Mouse (Mus musculus) CD8-positive naive resting alpha-beta T cell, adult 2 months (primary cell): ENCODE data around the gene Antxr2.

Experiments
- DNase-seq, 2 experiments: peaks; one replicate each; pipeline ENCODE4 v3.0.0; 2022; ENCODE audit warnings: low read depth in 2 of 2, low spot score in 2 of 2

The Antxr2 gene

DNA sequence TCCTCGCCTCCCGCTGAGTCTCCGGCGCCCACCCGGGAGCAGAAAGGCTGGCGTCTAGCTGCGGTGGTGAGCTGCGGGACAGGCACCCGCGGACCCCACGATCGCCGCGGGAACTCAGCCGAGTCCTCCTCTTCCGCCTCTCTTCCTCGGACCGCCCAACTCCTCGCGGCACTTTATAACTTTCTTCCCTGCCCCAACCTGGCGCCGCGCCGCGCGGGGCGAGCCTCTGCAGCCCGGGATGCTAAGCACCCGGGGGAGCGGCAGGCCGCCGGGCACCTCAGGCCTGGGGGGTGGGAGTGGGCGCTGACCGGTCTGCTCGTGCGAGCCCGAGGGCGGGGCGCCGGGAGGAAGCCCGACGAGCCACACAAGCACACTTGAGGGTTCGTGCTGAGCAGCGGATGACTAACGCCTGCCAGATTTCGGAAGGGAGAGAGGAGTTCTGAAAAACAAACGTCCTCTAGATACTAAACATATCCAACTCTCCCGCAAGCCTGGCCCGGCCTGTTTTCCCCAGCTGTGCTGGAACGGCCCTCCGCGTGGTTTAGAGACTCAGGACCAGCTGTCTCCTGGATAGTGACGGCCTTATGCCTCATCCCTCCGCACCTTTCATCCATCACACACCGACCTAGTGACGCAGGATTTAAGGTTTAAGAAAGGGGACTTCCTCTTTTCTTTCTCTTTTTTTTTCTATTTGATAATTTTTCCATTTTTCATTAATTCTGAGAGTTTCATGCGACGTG lies at the start of gene Antxr2:
TSS of gene Antxr2 (minus strand) at position 142 of the 740 bp plus-strand sequence.
- peak; percentile 21 to 37 for DNase-seq

DNA sequence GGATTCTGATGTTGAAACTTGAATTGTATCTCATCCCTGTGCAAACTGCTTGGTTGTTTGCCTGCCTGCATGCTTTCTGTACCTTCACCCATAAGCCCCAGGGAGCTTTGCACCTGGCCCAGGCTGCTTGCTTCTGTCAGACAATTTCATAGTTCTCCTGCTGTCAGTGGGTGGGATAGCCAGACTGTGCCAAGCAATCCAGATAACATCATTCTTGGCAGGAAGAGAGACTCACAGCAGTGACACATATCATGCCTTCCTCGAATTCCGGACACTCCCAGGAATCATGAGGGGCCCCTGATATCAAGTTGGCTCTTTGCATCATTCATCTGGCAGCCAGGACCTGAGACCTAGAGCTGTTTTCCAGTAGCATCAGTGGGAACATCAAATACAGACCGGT lies 45.8 kb upstream of the Antxr2 start:
- no peak for DNase-seq

DNA sequence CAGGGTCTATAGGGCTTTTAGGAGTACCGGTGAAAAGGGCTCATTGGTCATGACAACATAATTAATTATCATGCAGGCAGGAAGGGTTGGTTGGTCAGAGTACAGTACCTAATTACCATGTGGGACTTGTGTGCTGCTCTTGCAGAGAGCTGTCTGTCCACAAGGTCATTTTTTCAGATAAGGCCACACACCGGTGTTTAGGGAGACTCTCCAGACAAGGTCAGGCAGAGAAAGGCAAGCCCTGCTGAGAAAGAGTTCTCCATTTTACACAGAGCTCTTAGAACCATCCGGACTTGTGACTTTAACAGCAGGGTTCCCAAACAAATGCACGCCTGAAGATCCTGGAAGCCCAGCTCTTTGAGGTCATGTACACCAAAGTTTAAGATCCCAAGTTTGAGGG lies 38.3 kb upstream of the Antxr2 start:
- no peak for DNase-seq

DNA sequence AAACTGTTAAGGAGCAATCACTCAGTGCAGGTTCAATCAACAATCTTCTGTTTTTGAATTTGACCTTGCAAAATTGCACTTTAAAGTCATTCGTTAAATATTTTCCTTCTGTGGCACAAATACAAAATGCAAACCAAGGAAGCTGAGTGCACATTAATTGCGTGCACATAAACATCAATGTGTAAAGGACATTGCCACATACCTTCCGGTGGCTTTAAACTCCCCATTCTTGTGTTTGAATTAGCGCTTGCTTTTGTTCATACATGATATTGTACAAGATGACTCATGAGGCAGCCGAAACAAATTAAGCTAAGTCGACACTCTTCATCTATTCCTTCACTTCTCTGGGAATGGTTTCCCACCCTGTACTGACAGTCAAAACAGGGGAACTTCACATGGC lies 24.4 kb upstream of the Antxr2 start:
- DNase-seq: no peak

DNA sequence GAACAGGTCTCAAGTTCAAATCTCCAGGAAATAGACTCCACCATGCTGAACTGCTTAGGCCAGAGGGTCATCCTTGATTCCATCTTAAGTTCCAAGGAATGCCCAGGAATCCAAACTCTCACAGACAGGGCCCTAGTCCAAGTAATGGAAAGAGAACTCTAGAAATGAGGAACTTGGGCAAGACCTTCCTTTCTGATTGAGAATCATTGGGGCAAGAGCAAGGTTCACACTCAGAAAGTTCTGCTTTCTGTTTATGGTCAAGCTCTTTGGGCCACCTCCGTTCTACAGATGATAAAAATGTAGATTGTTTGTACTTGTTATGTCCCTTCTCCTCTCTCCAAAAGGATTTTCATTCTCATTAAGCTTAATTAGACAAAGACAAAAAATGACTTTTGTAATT lies 24.0 kb upstream of the Antxr2 start:
- DNase-seq: no peak

DNA sequence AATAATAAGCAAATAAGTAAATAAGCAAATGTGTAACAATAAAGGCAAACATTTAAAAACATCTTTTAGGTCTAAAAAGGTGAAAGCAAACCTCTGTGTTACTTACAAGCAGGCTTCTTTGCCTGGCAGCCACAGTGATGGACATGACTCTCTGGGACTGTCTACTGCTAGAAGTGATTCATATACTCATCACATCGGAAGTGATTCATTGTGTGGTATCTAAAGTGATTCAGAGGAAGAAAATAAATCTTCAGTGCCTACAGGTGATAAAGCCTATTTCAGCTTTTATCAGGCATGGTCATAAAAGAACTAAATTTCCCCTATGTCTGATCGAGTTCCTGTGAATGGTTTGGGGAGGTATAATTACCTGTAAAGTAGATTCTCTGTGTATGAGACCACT lies 4.1 kb upstream of the Antxr2 start:
- no peak for DNase-seq

DNA sequence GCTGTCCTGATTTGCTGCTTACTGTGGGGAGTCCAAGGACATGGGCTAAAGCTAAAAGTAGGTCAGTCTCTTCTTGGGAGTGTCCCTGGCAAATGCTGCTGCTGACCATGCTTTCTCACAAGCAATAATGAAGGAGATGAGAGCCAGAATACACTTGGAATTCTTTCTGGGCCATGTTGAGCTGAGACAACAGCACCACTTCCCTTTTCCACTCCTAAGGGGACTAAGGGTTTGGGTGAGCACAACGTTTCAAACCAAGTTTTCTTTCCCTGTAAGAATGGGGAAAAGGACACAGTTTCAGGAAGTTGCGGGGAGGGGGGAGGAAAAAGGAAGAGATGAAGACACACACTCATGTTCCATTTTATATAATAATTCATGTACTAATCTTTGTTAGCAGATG lies 3.4 kb upstream of the Antxr2 start:
- DNase-seq: no peak

DNA sequence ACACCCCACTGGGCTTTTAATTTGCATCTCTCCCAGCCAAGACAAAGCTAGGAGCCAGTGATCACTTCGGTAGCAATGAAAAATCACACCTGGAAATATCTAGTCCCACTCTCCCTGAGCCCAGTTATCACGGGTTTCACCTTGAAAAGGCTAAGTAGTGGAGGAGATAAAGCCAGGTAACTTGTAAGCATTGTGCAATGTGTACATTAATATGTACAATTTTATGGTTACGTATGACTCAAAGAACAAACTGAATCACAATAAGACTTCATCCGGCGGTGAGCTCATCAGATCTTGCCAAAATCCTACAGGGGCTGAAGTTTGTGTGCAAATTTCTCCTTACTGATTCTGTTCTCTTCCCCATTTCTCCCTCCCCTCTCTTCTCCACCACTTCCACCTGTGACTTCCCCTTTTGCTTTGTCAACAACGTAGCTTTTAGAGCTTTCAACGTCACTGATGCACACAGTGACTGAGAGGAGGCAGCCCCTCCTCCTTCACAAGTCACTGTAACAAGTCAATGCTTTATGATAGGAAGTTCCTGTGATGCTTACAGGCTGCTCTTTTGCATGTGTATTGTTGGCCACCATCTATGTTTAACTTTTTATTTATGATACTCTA lies 2.1 kb upstream of the Antxr2 start:
- DNase-seq: peak; percentile 15 to 22

DNA sequence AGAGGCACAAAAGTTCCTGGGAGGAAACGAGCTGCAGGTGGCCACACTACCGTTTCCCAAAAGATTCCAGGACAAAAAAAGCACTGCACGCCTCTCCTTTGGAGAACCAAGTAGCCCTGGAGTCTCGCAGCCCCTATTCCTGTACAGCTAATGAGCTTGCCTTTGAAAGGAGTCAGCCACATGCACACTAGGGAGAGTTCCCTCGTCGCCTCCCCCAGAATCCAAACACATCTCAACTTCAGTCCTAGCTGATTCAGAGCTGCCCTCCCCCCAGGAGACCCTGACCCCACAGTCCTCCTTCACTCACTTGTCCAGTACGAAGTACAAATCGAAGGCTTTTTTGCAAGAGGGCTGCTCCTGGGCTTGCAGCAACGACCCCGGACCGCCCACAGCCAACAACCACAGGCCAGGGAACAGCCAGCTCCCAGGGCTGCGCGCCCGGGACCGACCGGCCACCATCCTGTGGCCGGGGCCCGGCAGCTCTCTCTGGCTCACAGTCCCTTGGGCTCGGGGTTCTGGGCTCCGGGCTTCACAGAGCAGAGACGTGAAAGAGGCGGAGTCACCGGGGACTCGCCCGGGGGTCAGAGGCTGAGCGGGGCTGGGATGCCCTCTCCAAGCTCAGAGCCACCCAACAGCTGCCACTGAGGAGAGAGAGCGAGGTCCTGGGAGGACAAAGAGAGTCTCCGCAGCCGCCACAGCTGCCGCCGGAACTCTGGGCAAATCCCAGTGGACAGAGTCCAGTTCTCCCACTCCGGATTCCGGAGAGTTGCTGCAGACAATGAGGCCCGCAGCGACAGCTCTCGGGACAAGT lies 547 bp downstream of the Antxr2 start:
- peak; percentile 15 to 25 for DNase-seq

DNA sequence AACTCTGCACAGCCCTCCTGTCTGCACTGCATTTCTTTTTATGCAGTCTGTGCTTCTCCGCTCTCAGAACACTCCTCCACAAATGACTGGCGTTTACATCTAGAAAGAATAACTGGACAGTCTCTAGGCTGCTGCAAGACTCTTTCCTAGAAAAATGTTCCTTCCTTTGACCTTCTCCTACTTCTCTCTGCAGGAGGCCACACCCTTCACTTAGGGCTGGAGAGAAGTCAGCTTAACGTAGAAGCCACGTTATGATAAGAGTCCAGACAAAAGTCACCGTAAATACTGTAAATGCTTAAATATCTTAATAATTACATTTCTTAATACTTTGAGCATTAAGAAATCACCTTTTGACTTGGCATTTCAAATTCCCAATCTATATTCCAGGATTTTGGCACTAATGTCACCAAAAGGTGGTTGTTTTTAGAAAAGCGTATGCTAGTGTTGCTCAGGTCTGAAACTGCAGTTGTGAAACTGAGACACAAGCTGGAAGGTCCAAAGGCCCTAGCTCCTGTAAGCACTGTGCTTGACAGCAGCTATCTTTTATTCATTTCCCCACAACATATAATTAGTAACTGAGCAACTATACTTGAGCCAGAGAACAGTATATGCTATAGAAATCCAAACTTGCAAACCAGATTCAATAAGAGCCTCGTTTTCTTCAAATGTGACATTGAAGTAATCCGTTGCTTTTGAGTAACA lies 3.0 kb downstream of the Antxr2 start:
- DNase-seq: no peak

DNA sequence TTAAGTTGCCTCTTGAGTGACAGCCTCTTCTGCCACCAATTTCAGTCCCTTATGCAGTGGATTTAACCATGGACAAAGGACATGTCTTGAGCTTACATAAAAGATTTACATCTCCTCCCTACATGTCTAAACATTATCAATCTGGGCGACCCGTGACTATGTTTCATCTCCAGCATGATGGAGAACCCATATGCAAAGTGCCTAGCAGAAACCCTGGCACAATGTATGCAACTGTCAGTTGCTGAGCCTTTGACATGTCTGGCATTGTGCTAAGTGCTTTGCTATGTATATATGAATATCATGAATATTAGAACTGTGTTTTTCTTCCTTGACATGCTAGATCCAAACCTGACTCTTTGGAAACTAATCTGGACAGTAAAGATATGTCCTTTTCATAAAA lies 4.9 kb downstream of the Antxr2 start:
- no peak for DNase-seq

DNA sequence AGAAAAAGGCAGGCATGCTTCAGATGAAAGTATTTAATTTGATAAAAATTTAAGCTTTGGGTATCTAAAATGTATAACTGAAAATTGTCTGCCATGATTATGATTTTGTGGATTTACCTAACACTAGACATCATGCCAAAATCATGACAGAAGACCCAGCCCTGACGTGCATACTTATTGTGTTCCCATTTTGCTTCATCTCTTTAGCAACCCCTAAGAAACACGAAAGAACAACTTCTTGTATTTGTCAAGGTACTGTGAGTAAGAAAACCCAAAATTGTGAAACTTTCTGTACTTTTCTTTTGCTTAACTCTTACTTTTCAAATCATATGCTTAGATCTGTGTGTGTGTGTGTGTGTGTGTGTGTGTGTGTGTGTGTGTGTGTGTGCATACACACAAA lies 6.3 kb downstream of the Antxr2 start:
- no peak for DNase-seq

DNA sequence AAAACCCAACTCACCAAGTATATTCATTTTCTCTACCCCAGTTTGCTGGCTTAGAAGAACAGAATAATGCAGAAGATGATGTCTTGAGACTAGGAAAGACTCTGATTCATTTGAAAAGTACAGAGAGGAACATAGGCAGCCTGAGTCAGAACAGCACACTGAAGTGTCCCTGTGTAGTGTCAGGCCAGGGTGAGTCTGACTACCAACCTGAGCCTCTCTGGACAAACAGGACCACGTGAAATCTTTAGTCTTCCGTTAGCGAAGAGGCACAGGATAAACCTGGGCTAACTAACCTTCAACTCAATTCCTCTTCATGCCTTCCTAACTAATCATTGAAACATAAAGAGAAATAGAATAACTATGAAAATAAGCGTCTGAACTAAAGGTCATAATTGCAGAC lies 9.3 kb downstream of the Antxr2 start:
- no peak for DNase-seq

DNA sequence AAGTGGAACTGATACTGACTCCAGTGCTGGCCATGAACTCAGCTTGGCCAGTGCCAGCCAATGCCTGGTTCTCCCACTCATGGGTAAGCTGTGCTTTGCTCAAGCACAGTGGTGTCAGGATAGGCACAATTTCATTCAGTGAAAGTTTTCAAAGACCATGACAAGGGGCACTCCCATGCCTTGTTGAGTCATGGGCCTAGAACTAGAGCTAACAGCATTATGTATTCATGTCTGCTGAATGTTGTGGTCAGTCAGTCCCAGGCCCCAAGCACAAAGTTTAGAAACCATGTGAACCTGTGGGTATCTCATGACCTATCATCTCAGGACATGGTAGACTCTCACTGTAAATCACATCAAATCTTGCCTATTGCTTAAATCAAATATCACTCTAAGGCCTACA lies 10.2 kb downstream of the Antxr2 start:
- DNase-seq: no peak

DNA sequence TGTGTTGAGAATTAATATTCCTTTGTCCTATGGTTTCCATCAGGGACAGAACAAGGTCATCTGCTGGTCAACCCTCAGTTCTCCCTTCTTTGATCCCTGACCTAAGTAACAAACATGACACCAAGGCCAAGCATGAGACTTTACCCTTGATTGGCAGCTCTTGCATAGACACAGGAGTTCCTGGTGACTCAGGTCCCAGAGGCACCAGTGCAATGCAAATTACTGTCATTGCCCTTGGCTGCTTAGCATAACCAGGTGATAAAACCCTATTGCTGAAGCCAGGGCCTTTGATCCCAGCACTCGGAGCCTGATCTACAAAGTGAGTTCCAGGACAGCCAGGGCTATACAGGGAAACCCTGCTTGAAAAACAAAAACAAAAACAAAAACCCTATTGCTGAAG lies 11.4 kb downstream of the Antxr2 start:
- DNase-seq: no peak

DNA sequence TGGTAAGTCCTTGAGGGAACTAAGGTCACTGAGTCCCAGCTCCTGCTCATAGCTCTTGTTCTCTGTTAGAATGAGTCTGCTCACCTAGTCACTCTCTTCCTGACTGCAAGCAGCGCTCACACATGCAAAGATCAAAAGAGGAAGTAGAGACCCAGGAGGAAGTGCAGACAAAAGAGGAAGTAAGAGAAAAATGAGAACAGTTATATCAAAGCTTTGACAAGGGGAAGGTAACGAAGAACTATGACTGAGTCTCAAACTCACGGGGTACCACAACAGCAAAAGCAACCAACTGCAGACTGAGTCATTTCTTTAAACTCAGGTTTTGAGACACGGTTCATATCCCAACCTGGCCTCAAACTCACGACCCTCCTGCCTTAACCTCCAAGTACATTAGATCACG lies 12.7 kb downstream of the Antxr2 start:
- peak in 1 of 2 experiments; percentile 29 for DNase-seq

DNA sequence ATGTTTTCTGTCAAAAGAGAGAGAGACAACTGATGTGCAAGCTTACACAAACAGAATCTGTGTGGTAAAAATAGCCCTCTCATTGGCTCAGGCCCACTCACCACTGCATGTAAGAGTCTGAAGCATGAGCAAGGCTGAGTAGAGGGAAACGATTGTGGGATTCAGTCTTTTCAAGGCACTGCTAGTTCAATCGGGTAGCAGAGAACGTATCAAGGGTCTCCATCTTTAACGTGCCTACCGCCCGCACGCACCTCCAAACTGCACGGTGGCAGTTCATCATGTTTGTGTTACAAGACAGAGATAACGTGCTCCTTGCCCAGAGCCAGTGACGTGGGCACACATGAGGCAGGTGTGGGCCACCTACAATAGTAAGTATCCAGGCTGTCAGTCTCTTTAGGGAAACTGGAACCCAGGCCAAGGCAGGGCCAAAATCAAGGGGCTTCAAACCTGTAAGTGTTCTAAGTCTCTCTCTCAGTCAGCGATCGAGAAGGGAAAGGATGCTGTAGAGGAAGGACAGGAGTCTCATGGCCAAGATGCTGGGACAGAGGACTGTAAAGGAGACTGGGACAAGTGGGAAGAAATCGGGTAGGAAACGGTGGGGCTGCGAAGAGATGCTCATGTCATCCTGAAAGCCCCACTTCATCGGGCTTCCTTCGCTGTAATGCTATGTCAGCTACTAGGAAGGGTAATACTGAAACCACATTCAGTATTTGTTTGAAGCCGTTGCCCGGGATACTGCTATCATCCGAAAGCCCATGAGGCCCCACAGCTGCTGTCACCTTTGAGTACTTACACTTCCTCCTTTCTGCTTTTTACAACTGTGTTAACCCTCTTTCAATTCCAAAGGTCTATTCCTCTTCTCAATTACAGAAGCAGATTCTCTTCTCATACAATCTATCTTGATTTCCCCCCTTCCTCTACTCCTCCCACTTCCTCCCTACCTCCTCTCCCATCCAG lies 14.3 kb downstream of the Antxr2 start:
- peak; percentile 44 to 62 for DNase-seq

DNA sequence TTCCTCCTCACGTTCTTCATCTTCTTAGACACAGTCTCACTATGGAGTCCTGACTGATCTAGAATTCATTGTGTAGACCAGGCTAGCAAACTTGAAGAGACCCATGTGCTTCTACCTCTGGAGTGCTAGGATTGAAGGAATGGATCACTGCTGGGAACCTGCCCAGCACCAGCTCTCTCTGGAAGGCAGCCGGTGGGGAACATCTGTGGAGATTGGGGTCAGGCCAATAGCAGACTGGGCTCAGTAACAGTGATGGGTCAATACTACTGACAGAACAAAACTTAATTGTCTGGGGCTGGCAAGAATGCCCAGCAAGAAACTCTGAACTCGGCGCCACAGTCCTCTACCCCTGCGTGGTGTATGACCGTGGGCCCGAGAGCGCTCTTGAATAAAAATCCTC lies 25.1 kb downstream of the Antxr2 start:
- no peak for DNase-seq

DNA sequence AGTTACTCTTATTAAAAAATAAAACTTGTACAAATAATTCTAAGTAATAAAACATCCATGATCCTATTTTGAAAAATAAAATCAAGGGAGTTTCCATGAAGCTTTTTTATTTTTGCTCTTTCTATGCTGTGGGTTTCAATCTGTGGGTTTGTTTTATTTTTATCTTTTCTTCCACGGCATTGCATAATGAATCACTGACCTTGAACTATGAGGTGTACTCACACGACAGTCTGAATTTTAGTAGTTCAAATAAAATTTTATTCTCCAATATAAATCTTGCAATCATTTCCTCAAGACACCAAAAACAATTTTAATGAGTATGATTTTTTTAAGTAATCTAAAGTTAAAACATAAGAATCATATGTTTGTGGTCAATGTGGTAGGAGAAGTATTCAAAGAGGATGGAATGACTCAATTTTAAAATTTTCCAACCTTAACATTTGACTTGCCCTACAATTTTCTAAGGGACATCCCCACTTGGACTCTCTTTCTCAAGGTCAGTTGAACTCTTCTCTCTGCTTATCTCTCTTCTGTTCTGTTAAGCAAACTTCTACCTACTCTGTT lies 31.5 kb downstream of the Antxr2 start:
- no peak for DNase-seq

DNA sequence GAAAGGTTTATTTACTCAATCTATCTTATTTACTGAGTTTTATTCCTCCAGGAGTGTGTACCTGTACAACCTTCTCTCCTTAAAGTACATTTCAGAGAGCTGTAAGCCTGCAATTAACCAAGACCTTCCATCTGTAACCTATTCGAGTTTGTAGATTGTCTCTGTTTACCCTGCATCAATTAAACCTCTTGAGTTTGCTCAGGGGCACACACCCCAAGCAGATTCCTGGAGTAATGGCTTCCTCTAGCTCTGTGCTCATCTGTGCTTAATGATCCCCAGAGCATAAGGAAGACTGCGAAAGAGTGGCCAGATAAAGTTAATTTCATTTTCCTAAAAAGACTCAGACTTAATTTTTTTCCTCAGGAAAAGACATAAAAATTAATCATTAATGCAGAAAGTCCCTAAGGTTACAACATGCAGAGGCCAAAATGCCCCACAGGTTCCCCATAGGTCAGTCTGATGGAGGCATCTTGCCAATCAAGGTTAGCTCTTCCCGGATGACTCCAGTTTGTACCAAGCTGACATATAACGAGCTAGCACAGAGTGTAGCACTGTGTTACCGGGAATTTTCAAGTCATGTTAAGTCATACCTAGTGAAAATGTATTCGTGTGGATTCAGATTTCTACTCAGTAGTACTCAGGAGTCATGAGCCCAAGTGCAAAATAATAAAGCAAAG lies 34.2 kb downstream of the Antxr2 start:
- no peak for DNase-seq
